Mouse (Mus musculus) MEL (cell line): Measurements from ENCODE around the gene Sema6d.

Experiments
- CTCF ChIP-seq, 3 experiments: IDR thresholded peaks in 2 of 3; conservative IDR thresholded peaks in 1 of 3; 2 replicates each; pipeline ENCODE4 v1.5.1; 2011 to 2012; ENCODE audit warnings: low read length in 3 of 3, low read depth in 2 of 3, mild to moderate bottlenecking in 2 of 3, improper control_type of control experiment in 1 of 3, inconsistent platforms in 1 of 3, mixed read lengths in 1 of 3, moderate library complexity in 1 of 3; ENCODE audit not compliant: control insufficient read depth in 1 of 3, insufficient read depth in 1 of 3, poor library complexity in 1 of 3, severe bottlenecking in 1 of 3
- E2F4 ChIP-seq: IDR thresholded peaks from 2 replicates; pipeline ENCODE4 v1.6.1; 2011; ENCODE audit warnings: low read depth, low read length, improper control_type of control experiment, borderline replicate concordance
- EP300 ChIP-seq, 2 experiments: IDR thresholded peaks; 2 replicates each; pipeline ENCODE4 v1.6.1; 2011; ENCODE audit warnings: improper control_type of control experiment in 2 of 2, low read length in 2 of 2, low read depth in 1 of 2, mild to moderate bottlenecking in 1 of 2

GRCm38 (mm10) chr2:124243608-124244007 is 153.8 kb downstream of the Sema6d start:
- TF ChIP-seq EP300 (IDR thresholded peaks at IDR 0.05; ENCODE audit: low read depth in 1 of 2, low read length in 2 of 2) (no peak), CTCF (IDR thresholded peaks at IDR 0.05 in 2 of 3, conservative IDR thresholded peaks at IDR 0.05 in 1 of 3; ENCODE audit: control insufficient read depth in 1 of 3, insufficient read depth in 1 of 3, low read depth in 2 of 3, low read length in 3 of 3, poor library complexity in 1 of 3, severe bottlenecking in 1 of 3) (no peak), E2F4 (no peak)
